Mouse (Mus musculus): ENCODE data around the gene Kcng4.

The Kcng4 gene

DNA sequence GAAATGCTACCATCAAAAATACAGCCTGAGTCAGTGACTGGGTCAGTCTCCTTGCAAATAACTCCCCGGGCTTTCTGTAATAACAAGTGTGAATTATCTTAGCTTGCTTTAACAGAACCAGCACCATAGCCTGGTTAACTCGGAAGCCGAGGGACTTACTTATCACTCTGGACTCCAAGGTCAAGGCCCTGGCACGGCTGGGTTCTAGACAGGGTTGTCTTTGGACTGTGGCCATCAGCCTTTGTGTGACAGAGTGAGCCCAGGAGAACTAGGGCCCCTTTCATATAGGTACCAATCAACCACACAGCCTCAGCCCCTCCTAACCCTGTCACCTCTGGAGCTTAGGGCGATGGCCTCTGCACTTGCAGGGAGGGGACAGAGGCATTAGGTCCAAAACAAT lies 5.6 kb upstream of the Kcng4 start:
- no peak for DNase-seq (ENCODE audit: low spot score in 2 of 2)

DNA sequence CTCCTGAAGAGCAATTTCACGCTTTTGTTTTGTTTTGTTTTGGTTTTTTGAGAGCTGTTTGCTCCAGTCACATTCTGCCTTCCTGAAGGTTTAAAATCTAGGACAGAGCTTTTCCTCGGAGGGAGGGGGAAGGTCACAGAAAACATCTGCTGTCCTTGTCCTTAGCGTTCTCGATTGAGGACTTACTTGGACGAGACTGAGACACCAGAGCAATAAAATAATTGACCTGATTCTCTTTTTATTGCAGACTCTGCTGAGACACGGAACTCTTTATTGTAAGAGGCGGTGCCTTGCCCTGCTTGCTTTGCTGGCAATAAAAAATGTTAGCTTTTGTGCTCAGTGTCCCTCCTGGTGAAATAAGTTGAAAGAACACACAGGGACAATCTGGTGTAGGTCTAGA lies 4.3 kb upstream of the Kcng4 start:
- no peak for DNase-seq (ENCODE audit: low spot score in 2 of 2)

DNA sequence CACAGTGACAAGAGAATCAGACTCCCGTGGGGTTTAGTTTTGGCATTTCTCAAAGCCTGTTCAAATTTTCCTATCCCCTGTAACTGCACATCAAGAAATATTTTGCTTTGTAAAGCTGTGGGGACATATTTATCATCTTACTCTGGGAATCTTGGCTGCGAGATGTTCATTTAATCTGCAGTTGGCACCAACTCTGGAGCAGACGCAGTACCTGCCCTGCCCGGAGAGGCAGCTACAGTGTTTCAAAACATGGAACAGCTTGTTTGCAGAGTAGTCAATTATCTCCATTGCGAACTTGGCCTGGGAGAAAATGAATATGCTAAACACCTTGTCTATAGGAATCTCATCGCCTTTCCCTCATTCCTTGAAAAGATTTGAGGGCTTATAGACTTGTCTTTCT lies 2.8 kb upstream of the Kcng4 start:
- no peak for DNase-seq (ENCODE audit: low spot score in 2 of 2)

DNA sequence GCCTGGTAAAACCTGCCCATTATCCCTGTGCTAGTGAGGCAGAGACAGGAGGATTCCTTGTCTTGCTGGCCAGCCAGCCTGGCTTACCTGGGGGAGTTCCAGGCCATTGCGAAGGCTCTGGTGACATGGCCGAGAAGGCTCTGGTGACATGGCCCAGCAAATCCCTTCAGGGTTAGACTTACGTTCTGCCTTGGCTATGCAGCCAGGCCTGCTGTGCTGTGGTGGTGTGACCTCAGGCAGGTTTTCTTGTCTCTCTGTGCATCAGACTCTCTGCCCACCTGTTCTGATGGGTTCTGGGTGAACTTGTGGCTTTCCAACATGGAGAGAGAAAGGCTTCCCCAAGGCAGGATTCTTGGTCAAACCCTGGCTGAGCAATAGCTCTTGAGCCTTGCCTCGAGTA lies 1.9 kb upstream of the Kcng4 start:
- DNase-seq (ENCODE audit: low spot score in 2 of 2), result no peak

DNA sequence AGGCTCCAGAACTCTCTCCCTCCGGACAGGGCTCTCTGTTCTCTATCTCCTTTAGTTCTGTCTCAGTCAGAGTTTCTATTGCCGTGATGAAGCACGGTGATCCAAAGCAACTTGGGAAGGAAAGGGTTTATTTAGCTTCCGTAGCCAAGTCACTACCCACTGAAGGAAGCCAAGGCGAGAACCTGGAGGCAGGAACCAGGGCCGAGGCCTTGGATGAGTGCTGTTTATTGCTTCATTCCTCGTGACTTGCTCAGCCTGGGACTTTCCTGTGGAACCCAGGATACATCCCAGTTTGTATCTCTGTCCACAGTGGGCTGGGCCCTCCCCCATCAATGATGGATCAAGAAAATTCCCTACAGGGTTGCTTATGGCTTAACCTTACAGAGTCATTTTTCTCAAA lies 1.3 kb upstream of the Kcng4 start:
- no peak for DNase-seq (ENCODE audit: low spot score in 2 of 2)

DNA sequence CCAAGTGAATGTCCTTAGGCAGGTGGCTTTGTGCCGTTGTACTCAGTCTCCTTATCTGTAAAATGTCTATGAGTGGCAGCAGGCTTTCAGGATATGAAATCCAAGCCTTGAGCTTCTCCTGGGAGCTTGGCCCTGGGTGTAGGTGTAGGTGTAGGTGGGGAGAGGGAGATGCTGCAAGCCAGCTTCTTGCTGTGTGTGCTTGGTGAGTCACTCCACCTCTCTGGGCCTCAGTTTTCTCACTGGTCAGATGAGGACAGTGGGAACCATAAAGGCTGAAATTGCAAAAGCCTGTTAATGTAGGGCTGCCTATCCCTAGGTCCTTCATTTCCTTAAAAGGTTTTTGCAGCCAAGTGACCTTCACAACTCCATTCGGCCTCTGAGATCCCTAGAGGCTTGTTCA lies 478 bp upstream of the Kcng4 start:
- DNase-seq (ENCODE audit: low spot score in 2 of 2), result no peak

DNA sequence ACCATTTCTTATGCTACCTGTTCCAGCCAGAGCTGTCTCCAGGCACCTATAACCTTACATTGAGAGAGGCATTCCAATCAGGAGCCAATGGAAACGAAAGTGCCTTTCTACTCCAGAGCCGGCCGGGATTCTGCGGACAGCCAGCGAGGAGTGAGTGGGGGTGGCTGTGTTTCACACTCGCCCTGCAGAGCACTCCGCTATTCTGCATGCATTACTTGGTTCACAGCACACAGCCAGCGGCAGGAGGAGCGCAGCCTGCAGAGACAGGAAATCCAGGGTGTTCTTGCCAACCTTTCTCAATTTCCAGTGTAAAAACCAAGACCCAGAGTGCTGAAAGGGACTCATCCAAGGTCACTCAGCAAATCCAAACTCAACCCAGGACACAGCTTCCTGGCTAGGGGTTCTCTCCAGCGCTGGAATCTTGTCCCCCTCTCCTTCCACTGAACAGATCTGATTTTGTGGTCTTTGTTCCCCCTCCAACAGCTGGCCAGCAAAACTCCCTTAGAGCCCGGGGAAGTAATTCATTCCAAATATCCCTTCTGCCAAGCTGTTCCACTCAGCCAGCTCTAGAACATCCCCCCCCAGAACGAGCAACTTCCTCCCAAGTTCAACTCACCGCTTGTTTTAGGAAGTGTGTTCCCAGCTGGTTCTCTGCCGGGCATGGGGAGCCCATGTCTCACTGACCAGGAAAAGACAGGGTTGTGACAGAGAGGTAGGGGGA lies 704 bp downstream of the Kcng4 start:
- no peak for DNase-seq (ENCODE audit: low spot score in 2 of 2)

DNA sequence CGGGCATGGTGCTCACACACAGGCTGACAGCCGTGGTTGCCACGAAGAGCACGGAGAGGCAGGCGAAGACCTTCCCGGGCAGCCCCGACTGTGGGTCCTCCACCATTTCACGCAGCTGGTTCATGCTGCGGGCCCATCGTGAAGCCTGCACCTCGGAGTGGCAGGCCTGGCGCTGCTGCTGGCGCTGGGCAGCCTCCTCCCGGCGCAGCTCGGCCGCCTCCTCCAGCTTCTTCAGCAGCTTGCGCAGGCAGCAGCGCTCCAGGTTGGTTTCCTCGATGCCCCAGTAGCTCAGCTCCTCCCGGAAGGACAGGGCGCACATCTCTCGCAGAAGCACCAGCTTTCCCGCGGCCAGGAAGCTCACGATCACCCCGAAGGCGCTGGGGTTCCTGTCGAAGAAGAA lies 2.6 kb downstream of the Kcng4 start:
- no peak for DNase-seq (ENCODE audit: low spot score in 2 of 2)

DNA sequence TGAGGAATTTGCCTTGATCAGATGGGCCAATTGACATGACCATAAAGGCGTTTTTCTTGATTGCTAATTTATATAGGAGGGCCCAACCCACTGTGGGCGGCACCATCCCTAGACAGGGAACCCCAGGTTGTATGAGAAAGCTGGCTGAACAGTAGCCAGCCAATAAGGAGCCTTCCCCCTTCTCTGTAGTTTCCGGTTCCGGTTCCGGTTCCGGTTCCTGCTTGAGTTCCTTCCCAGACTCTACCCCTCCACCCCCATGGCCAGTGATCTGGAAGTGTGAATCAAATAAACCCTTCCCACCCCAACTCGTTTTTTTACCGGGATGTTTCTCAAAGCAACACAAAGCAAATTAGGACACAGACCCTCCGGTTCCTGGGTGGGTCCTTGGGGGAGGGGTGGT lies 3.2 kb downstream of the Kcng4 start:
- DNase-seq (ENCODE audit: low spot score in 2 of 2), result no peak

DNA sequence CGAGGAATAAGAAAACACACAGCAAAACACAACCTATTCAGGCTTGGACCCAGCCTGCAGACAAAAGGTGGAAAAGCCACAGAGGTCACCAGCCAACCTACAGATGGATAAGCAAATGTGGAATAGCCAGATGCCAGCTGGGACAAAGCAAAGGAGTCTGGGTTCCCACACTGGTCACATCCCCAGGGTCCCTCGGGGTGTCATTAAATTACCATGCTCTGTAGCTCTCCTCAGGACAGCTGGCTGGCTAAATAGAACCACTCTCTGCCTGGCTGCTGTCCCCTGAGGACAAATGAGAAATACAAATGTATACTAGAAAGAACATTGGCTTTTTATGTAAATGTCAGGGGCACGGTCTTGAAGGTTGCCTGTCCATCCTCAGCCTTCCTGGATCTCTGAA lies 4.6 kb downstream of the Kcng4 start:
- no peak for DNase-seq (ENCODE audit: low spot score in 2 of 2)

DNA sequence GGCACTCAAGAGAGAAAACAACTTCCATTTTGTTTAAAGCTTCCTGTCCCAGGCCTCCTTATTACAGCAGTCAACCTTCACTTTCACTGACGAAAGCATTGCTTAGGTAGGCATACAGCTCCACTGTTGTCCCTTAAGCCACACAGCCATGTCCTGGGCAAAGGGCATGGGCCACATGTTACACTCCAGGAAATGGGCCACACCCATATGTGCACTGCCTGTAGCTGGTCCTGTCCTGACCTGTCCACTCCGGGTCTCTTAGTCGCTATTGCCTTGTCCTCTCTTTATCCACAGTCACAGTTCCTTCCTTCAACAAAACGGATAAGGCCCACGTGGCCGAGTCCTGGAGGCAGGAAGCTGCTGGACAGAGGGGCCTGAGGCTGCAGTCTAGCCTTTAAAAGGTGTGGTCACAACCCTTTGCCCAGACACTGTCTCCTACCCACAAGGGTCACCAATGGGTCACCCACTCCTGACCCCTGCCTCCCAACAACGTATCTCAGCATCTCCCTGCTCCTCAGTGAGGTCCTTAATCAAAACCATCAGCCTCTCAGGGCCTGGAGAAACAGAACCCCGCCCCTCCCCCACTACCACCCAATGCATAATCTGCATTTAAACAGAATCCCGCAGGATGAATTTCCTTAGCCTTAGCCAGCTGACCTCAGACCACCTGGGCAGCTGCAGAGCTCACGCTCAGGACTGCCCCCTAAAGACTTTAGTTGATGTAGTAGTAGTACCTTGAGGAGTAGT lies 7.7 kb downstream of the Kcng4 start:
- no peak for DNase-seq (ENCODE audit: low spot score in 2 of 2)

DNA sequence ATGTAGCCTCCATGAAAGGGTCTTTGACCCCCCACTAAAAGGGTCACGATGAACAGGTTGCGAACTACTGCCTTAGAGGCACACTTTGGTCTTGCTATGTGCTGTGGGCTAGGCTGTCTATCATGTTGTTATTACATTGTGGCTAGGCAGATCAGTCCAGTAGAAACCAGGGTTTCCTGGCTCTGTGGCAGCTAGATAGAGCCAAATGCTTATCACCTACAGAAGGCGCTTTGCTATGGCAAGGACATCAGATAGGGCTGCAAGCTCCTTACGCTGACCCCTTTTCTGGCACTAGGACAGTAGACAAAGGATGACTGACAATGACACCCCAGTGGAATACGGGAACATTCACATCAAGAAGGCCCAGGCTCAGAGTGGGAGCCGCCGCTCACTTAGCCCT lies 8.3 kb downstream of the Kcng4 start:
- DNase-seq (ENCODE audit: low spot score in 2 of 2), result no peak

DNA sequence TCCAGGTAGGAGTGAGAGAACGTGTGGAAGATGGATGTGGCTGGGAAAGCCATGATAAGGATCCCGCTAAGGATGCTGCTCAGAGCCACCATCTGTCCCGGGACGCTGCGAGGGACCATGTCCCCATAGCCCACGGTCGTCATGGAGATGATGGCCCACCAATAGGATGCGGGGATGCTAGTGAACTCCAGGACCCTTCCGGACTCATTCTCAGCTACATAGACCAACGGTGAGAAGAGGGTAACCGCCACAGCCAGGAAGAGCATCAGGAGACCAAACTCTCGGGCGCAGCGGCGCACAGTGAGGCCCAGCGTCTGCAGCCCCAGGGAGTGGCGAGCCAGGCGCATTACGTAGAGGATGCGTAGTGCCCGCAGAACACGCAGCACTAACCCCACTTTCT lies 9.7 kb downstream of the Kcng4 start:
- DNase-seq (ENCODE audit: low spot score in 2 of 2), result no peak

DNA sequence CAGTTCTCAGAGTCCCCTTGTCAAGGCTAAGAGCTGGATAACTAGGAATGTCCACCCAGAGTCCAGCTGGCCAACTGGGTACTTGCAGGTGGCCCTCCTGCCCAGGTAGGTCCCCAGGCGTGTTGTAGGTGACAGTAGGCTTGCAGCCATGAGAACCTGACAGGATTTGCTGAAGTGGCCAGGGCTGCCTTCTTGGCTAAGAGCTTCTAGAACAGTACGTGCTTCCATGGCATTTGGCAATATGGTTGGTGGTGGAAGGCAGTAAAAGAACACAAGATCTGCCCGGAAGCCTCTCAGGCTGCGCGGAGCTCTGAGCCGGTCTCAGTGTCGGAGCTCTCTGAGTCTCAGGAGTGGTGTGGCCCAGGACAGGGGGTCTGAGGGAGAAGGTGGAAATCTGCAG lies 10.6 kb downstream of the Kcng4 start:
- DNase-seq (ENCODE audit: low spot score in 2 of 2), result no peak

DNA sequence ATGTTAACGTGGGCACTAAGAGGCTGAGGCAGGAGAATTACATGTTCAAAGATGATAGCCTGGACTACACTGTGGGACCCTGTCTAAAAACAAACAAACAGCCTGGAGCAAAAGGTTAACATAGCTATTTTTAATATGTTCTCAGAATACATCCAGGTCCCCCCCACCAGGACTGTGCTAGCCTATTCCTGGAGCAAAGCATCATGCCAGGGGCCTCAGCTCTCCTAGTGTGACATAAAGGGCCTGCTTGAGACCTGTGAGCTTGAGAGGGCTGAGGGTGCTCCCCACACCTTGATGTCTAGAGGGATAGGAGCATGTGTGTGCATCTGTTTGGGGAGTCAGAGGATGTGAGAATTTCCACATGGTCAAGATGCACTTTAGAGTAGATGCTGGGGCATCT lies 11.7 kb downstream of the Kcng4 start:
- no peak for DNase-seq (ENCODE audit: low spot score in 2 of 2)

DNA sequence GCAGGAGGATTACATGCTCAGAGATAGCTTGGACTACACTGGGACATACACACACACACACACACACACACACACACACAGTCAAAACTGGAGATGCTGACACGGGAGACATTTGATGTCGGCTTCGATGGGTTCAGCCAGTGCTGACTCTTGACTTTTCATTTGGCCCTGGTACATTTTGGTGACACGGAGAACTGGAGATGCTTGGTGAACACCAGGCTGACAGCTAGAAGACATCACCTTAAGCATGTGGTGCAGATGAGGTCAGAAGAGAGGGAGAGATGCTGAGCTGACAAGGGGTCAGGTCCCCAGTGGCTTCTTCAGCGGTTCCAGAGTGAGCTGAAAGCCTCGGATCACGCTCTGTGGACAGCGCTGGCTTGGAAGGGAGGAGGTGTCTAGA lies 12.4 kb downstream of the Kcng4 start:
- DNase-seq (ENCODE audit: low spot score in 2 of 2), result no peak

DNA sequence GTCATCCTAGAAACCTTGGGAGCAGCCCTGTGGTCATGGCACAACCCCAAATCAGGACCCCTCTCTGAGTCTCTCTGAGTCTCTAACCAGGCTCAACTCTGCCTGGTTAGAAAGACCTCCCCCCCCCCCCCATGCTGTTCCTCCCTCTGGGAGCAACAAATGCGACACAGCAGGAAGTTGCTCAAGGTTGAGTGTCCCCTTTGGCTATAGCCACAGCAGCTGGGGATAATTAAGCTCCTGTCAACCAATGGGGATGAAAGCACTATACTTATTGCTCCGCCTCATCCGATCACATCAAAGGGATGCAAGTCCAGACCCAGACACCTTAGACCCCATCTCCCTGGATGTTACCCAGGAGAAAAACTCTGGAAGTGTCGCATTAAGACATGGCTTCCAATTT lies 12.9 kb downstream of the Kcng4 start:
- no peak for DNase-seq (ENCODE audit: low spot score in 2 of 2)

DNA sequence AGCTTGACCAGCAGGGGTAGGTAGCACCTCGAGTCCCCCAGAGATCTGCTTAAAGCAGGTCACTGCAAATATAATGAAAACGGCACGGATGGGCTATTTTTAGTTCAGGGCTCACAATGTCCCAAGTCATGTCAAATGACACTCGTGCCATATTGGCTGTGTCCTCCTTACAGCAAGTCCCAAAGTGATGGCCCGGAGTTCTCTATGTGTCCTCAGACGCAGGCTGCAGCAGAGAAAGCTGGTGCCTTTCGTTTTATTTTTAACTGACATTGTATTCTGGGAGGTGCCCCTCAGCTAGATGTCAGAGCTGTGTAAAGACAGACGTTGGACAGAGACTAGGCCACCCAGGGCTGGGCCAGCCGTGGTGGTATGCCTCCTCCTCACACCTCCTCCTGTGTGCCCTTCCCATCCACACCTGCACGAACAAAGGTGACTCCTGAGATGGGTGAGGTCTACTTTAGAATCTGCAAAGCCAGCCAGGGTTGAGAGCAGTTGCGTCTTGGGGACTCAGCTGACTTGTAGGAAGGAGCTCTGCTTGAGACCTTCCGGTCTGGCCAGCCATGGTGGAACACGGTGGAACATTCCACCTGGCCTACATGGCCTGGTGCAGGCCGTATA lies 14.5 kb downstream of the Kcng4 start:
- DNase-seq (ENCODE audit: low spot score in 2 of 2), result no peak

DNA sequence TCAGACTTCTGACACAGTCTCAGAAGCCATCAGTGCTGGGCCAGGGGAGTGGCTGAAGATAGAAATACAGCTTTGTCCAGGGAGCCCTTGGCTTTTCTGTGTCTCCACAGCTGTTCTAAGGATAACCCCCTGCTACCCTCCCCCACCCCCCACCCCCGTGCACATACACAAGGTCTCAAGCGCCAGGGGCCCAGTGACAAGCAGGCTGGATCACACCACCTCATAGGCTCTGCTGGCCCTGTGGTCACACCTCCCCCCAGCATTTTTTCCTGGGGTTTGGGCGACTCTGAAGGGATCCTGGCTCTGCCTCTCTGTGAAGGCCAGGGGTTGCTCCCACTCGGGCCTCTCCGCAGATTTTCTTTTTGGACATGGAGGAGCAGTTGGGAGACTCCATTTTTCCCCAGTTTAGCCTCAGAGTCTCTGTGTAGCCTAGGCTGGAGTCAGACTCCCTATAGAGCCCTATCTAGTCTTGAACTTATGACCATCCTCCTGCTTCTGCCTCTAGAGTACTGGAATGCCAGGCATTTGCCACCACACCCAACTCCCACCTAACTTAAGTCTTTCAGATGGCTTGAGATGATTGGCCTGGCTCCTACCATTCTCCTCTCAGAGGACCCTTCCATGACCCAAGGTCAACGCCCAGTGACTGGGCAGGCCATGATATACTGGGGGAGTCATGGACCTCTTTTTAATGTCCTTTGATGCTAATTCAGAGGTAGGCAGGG lies 15.2 kb downstream of the Kcng4 start:
- no peak for DNase-seq (ENCODE audit: low spot score in 2 of 2)

DNA sequence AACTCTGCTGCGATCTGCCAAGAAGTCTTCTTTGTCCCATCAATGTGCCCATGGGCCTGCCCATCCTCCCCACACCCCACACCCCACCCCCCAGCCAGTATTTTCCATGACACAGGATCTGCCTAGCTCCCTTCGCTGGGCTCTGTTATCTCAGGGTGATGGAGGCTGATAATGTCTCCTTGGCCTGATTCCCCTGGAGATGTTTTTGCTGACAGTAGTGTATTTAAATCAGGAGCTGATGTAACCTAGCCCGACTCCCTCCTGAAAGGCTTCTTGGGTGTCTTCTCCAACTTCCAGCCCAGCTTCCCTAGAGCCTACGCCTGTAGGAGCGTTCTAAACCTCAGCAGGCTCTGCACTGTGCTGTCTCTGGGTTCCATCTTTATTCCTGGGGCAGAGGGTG lies 16.6 kb downstream of the Kcng4 start:
- DNase-seq (ENCODE audit: low spot score in 2 of 2), result no peak

DNA sequence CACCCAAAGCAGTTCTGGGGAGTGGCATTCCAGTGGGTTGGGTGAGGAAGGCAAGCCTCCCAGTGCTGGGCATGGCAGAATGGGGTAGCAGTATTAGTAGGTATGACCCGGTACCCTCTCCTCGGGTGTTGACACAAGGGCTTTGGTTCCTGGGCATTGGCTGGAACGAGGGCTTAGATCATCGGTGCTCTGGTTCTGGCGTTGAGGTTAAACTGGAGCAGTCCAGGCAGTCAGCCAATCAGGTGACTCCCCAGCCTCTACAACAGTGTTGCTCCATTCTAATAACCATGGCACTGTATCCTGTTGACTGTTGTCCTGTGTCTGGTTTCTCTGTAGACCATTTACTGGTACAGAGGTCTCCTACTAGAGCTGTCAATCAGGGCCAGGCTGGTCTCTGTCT lies 17.9 kb downstream of the Kcng4 start:
- no peak for DNase-seq (ENCODE audit: low spot score in 2 of 2)

DNA sequence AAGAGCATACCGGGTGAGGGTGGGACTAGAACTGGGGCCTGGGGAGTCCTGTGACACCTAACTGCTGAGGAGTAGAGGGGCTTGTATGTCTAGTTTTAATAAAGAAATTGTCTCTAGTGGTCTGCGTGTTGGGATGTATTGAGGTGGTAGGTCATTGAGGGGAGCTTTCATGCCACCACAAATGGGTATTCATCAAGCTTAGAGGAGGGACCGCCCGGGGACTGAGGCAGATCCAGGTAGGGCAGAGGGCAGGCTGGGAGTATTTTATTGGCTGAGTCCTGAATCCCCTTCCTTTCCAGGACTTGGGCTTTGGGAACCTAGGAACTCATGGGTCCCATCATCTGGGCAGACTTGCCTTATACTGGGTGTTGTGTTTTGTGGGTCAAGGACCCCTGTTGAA lies 18.7 kb downstream of the Kcng4 start:
- no peak for DNase-seq (ENCODE audit: low spot score in 2 of 2)

DNA sequence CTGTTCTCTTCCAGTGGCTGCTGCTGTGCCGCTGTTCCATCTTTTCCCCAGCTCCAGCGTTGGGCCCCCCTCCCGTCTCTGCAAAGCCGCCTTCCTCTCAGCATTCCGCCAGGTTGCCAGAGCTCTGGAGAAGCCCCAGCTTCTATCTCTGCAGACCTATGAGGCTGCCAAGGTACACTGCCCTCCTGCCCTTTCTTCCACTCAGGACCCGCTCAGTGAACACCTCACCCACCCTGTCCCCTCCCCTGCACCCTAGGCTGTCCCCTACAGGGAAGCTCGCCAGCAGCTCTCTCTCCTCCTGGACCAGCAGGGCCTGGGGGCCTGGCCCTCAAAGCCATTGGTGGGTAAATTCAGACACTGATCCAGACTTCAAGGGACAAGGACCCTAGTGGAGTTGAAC lies 19.1 kb downstream of the Kcng4 start:
- DNase-seq (ENCODE audit: low spot score in 2 of 2), result no peak
